Mouse (Mus musculus) limb, embryonic 14.5 days (tissue): Measurements from ENCODE around the gene Tgm4. TPM values are rescaled to one million over a fixed set of nuclear protein-coding genes. Genes with fewer than 3 reads are reported as not detected.

Experiments used
- ATAC-seq: fragments of 200-750 bp; cut with Nextera tagmentation; 2 replicates; pipeline ENCODE4 v1.8.0; 2017; ENCODE audit warnings: low read depth, moderate number of reproducible peaks, moderate TSS enrichment; ENCODE audit not compliant: low FRiP score
- DNase-seq: peaks from one replicate; pipeline ENCODE4 v3.0.0-alpha.2; 2015; ENCODE audit warnings: low spot score
- H3K27ac ChIP-seq: fragments of 300-500 bp; sonication (generic); replicated peaks from 2 replicates; pipeline ENCODE4 v1.5.1; 2014; ENCODE audit warnings: low read depth, mild to moderate bottlenecking, low read length, moderate library complexity, mixed read lengths
- H3K27me3 ChIP-seq: fragments of 300-500 bp; sonication (generic); 2 replicates; pipeline ENCODE4 v1.6.1; 2014; ENCODE audit warnings: low read length, mixed read lengths; ENCODE audit not compliant: control insufficient read depth, insufficient read depth
- H3K36me3 ChIP-seq: fragments of 300-500 bp; sonication (generic); 2 replicates; pipeline ENCODE4 v1.6.1; 2014; ENCODE audit warnings: mild to moderate bottlenecking, low read length, moderate library complexity, mixed read lengths; ENCODE audit not compliant: control insufficient read depth, insufficient read depth
- H3K4me1 ChIP-seq: fragments of 300-500 bp; sonication (generic); 2 replicates; pipeline ENCODE4 v1.6.1; 2014; ENCODE audit warnings: antibody characterized with exemption, low read length, mixed read lengths; ENCODE audit not compliant: control insufficient read depth, insufficient read depth
- H3K4me2 ChIP-seq: fragments of 300-500 bp; sonication (generic); replicated peaks from 2 replicates; pipeline ENCODE4 v1.6.1; 2014; ENCODE audit warnings: low read depth, mild to moderate bottlenecking, low read length, moderate library complexity; ENCODE audit not compliant: severe bottlenecking
- H3K4me3 ChIP-seq: fragments of 300-500 bp; sonication (generic); replicated peaks from 2 replicates; pipeline ENCODE4 v1.5.1; 2014; ENCODE audit warnings: low read length
- H3K9ac ChIP-seq: fragments of 300-500 bp; sonication (generic); 2 replicates; pipeline ENCODE4 v1.6.1; 2014; ENCODE audit warnings: mild to moderate bottlenecking, low read depth, low read length, moderate library complexity; ENCODE audit not compliant: severe bottlenecking
- H3K9me3 ChIP-seq: fragments of 300-500 bp; sonication (generic); 2 replicates; pipeline ENCODE4 v1.6.1; 2016; ENCODE audit warnings: low read length; ENCODE audit not compliant: control insufficient read depth
- POLR2A ChIP-seq: fragments of 200-500 bp; IDR thresholded peaks from 2 replicates; pipeline ENCODE4 v1.8.0; 2012; ENCODE audit warnings: inconsistent platforms, mild to moderate bottlenecking, moderate library complexity, borderline replicate concordance; ENCODE audit not compliant: insufficient read depth, insufficient read length; ENCODE audit errors: extremely low read depth
- WGBS: fragments of 180-500 bp; shearing (Covaris S2); extraction: QIAGEN DNeasy Blood & Tissue Kit; methylation state at CpG from one replicate; pipeline ENCODE4 v1.1.7; 2014; 5-methylcytosine and 5-hydroxymethylcytosine counted together
- polyA plus RNA-seq, 2 experiments: library from polyadenylated mRNA; depleted of rRNA in 1 of 2; stranded (reverse) in 1 of 2; unstranded in 1 of 2; fragments of >200 nt; fragmentation: Nextera tagmentation in 1 of 2; extraction: Ambion mirVana in 1 of 2; gene quantifications; 2 replicates each; pipeline versions ENCODE4 v1.2.1 to v1.2.3; 2012 to 2014

The Tgm4 gene
- polyA plus RNA-seq, 2 experiments, result 0.45 to 0.47 TPM

GRCm38 (mm10) chr9:123058724-123059292 is 24.3 kb downstream of the Tgm4 start:
- H3K4me3 ChIP-seq, result no peak overlapping the region
- H3K9me3 ChIP-seq, result no peaks in the 10 kb centered on the region
- TF ChIP-seq POLR2A, result no peak
- no peak for ATAC-seq
- H3K4me2 ChIP-seq, result no peak overlapping the region
- H3K9ac ChIP-seq, result no peak overlapping the region
- no peak for DNase-seq
- H3K4me1 ChIP-seq, result no peaks in the 10 kb centered on the region
- H3K27me3 ChIP-seq, result no peaks in the 10 kb centered on the region
- H3K36me3 ChIP-seq, result no peaks in the 10 kb centered on the region
- no peak overlapping the region for H3K27ac ChIP-seq

GRCm38 (mm10) chr9:123060172-123060571 is 25.6 kb downstream of the Tgm4 start:
- 80% methylated on average over 3 of the region's 3 CpGs for WGBS
- TF ChIP-seq POLR2A, result no peak
- Histone ChIP-seq H3K27ac (no peak overlapping the region), H3K9me3 (no peaks in the 10 kb centered on the region), H3K4me1 (no peaks in the 10 kb centered on the region), H3K36me3 (no peaks in the 10 kb centered on the region), H3K4me3 (no peak overlapping the region), H3K9ac (no peak overlapping the region), H3K27me3 (no peaks in the 10 kb centered on the region), H3K4me2 (no peak overlapping the region)
- DNase-seq, result no peak
- ATAC-seq, result no peak

GRCm38 (mm10) chr9:123079149-123079548 is 44.6 kb downstream of the Tgm4 start:
- Histone ChIP-seq H3K4me2 (no peak overlapping the region), H3K4me1 (no peaks in the 10 kb centered on the region), H3K9me3 (no peaks in the 10 kb centered on the region), H3K9ac (no peak overlapping the region), H3K27ac (no peak overlapping the region), H3K36me3 (peaks cover 91% of the 10 kb centered on the region), H3K27me3 (no peaks in the 10 kb centered on the region), H3K4me3 (no peak overlapping the region)
- ATAC-seq (no peak), DNase-seq (no peak)
- WGBS, result 94% methylated on average over 5 of the region's 5 CpGs
- no peak for TF ChIP-seq POLR2A

GRCm38 (mm10) chr9:123080355-123080754 is 45.8 kb downstream of the Tgm4 start:
- H3K27ac ChIP-seq, result no peak overlapping the region
- H3K4me2 ChIP-seq, result no peak overlapping the region
- no peak overlapping the region for H3K9ac ChIP-seq
- 92% methylated on average over 7 of the region's 7 CpGs for WGBS
- no peak for DNase-seq
- no peaks in the 10 kb centered on the region for H3K4me1 ChIP-seq
- peaks cover 92% of the 10 kb centered on the region for H3K36me3 ChIP-seq
- no peak for TF ChIP-seq POLR2A
- H3K27me3 ChIP-seq, result no peaks in the 10 kb centered on the region
- H3K4me3 ChIP-seq, result no peak overlapping the region
- ATAC-seq, result no peak
- no peaks in the 10 kb centered on the region for H3K9me3 ChIP-seq

- H3K4me3 ChIP-seq, result no peak overlapping the region
- H3K4me1 ChIP-seq, result no peaks in the 10 kb centered on the region
- no peak for ATAC-seq
- no peaks in the 10 kb centered on the region for H3K9me3 ChIP-seq
- no peaks in the 10 kb centered on the region for H3K27me3 ChIP-seq
- peaks cover 94% of the 10 kb centered on the region for H3K36me3 ChIP-seq
- H3K9ac ChIP-seq, result no peak overlapping the region
- no peak overlapping the region for H3K27ac ChIP-seq
- no peak overlapping the region for H3K4me2 ChIP-seq
- TF ChIP-seq POLR2A, result no peak
- DNase-seq, result no peak
- 92% methylated on average over 1 of the region's 1 CpGs for WGBS
These were observed 46.3 kb downstream of the Tgm4 start for GRCm38 (mm10) chr9:123080796-123081195.

GRCm38 (mm10) chr9:123085373-123085772 is 50.8 kb downstream of the Tgm4 start:
- no peak overlapping the region for H3K27ac ChIP-seq
- ATAC-seq, result no peak
- H3K4me1 ChIP-seq, result no peaks in the 10 kb centered on the region
- no peak overlapping the region for H3K4me3 ChIP-seq
- no peak for TF ChIP-seq POLR2A
- no peak overlapping the region for H3K4me2 ChIP-seq
- H3K9ac ChIP-seq, result no peak overlapping the region
- H3K36me3 ChIP-seq, result peaks cover 90% of the 10 kb centered on the region
- no peaks in the 10 kb centered on the region for H3K9me3 ChIP-seq
- WGBS, result 85% methylated on average over 1 of the region's 1 CpGs
- H3K27me3 ChIP-seq, result no peaks in the 10 kb centered on the region
- DNase-seq, result no peak
